Mouse (Mus musculus) liver, embryonic 14.5 days (tissue): Measurements from ENCODE around the gene 1700102P08Rik. TPM values are rescaled to one million over a fixed set of nuclear protein-coding genes. Genes with fewer than 3 reads are reported as not detected.

Experiments
- ATAC-seq: fragments of 200-750 bp; cut with Nextera tagmentation; 2 replicates; pipeline ENCODE4 v1.8.0; 2017; ENCODE audit warnings: moderate number of reproducible peaks, mild to moderate bottlenecking, moderate library complexity; ENCODE audit not compliant: insufficient read depth
- DNase-seq, 3 experiments: peaks; one replicate each; pipeline ENCODE4 v3.0.0-alpha.2; 2012 to 2013; ENCODE audit warnings: low read depth in 3 of 3, low spot score in 3 of 3
- H3K27ac ChIP-seq: fragments of 300-500 bp; sonication (generic); 2 replicates; pipeline ENCODE4 v1.5.1; 2014; ENCODE audit warnings: moderate library complexity, mild to moderate bottlenecking, control low read depth, inconsistent platforms
- H3K27me3 ChIP-seq: fragments of 300-500 bp; sonication (generic); 2 replicates; pipeline ENCODE4 v1.6.1; 2014; ENCODE audit warnings: mild to moderate bottlenecking, low read length, moderate library complexity; ENCODE audit not compliant: control insufficient read depth, insufficient read depth
- H3K36me3 ChIP-seq: fragments of 300-500 bp; sonication (generic); replicated peaks from 2 replicates; pipeline ENCODE4 v1.6.1; 2014; ENCODE audit warnings: low read depth; ENCODE audit not compliant: control insufficient read depth, insufficient read depth
- H3K4me1 ChIP-seq, 2 experiments: fragments of 200-500 bp in 1 of 2; fragments of 300-500 bp in 1 of 2; sonication (generic) in 1 of 2; replicated peaks; 2 replicates each; pipeline ENCODE4 v1.6.1; 2012 to 2014; ENCODE audit warnings: antibody characterized with exemption in 1 of 2, inconsistent platforms in 1 of 2, low read length in 1 of 2; ENCODE audit not compliant: control insufficient read depth in 2 of 2, insufficient read depth in 2 of 2
- H3K4me2 ChIP-seq: fragments of 300-500 bp; sonication (generic); 2 replicates; pipeline ENCODE4 v1.6.1; 2014; ENCODE audit warnings: low read depth, mild to moderate bottlenecking, control low read depth, moderate library complexity
- H3K4me3 ChIP-seq, 2 experiments: fragments of 200-500 bp in 1 of 2; fragments of 300-500 bp in 1 of 2; sonication (generic) in 1 of 2; 2 replicates each; pipeline ENCODE4 v1.5.1; 2012 to 2014; ENCODE audit warnings: low read depth in 2 of 2, low read length in 2 of 2, mild to moderate bottlenecking in 2 of 2, control low read depth in 1 of 2, inconsistent platforms in 1 of 2, moderate library complexity in 1 of 2; ENCODE audit not compliant: insufficient read depth in 1 of 2
- H3K9ac ChIP-seq: fragments of 300-500 bp; sonication (generic); replicated peaks from 2 replicates; pipeline ENCODE4 v1.6.1; 2014; ENCODE audit warnings: mild to moderate bottlenecking, control low read depth, moderate library complexity
- H3K9me3 ChIP-seq: fragments of 300-500 bp; sonication (generic); 2 replicates; pipeline ENCODE4 v1.6.1; 2016; ENCODE audit warnings: low read length, mixed read lengths; ENCODE audit not compliant: control insufficient read depth
- CTCF ChIP-seq: IDR thresholded peaks from 2 replicates; pipeline ENCODE4 v1.5.1; 2016; ENCODE audit warnings: antibody characterized with exemption, low read depth, control low read depth
- EP300 ChIP-seq: IDR thresholded peaks from 2 replicates; pipeline ENCODE4 v1.6.1; 2016; ENCODE audit warnings: antibody characterized with exemption, low read depth
- WGBS: fragments of 180-500 bp; shearing (Covaris S2); extraction: QIAGEN DNeasy Blood & Tissue Kit; methylation state at CpG from one replicate; pipeline ENCODE4 v1.1.7; 2014; ENCODE audit not compliant: insufficient replicate concordance; 5-methylcytosine and 5-hydroxymethylcytosine counted together
- polyA plus RNA-seq, 2 experiments: library from polyadenylated mRNA; depleted of rRNA in 1 of 2; stranded (reverse) in 1 of 2; unstranded in 1 of 2; fragments of >200 nt; fragmentation: Nextera tagmentation in 1 of 2; extraction: Ambion mirVana in 1 of 2; gene quantifications; 2 replicates each; pipeline versions ENCODE4 v1.2.1 to v1.2.3; 2012 to 2014

Gene 1700102P08Rik
- polyA plus RNA-seq, 2 experiments: 0.49 to 0.52 TPM

GRCm38 (mm10) chr9:108389220-108389619 lies 3.4 kb upstream of the 1700102P08Rik start:
- H3K27me3 ChIP-seq: no peaks in the 10 kb centered on the region
- no peak overlapping the region for H3K9ac ChIP-seq
- no peak for DNase-seq
- H3K4me3 ChIP-seq: no peak overlapping the region
- ATAC-seq: no peak
- no peaks in the 10 kb centered on the region for H3K4me1 ChIP-seq
- WGBS: 70% methylated on average over 6 of the region's 6 CpGs
- no peak overlapping the region for H3K4me2 ChIP-seq
- no peak overlapping the region for H3K27ac ChIP-seq
- no peaks in the 10 kb centered on the region for H3K9me3 ChIP-seq
- TF ChIP-seq CTCF: no peak
- TF ChIP-seq EP300: no peak
- H3K36me3 ChIP-seq: peaks cover 72% of the 10 kb centered on the region

DNA sequence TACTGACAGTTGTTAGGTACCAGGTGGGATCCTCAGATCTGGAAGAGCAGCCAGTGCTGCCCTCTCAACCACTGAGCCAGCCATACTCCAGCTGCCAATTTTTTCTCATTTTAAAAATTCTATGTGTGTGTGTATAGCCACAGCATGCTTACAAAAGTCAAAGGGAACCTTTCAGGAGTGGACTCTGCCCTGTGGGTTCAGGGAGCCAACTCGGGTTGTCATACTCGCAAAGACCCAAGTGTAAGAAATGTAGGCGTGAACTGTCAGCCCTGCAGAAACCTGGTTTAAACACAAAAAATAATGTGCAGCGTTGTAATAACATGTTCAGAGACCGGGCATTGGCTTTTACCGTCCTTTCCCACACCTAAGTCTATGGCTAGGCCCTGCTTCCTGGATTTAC lies 1.6 kb downstream of the 1700102P08Rik start:
- Histone ChIP-seq H3K4me2 (no peak overlapping the region), H3K9ac (no peak overlapping the region)
- no peak for DNase-seq

GRCm38 (mm10) chr9:108395427-108395826 lies 2.8 kb downstream of the 1700102P08Rik start:
- H3K27ac ChIP-seq: no peak overlapping the region
- H3K9me3 ChIP-seq: no peaks in the 10 kb centered on the region
- no peak overlapping the region for H3K9ac ChIP-seq
- 71% methylated on average over 1 of the region's 1 CpGs for WGBS
- no peaks in the 10 kb centered on the region for H3K4me1 ChIP-seq
- peaks cover 16% of the 10 kb centered on the region for H3K36me3 ChIP-seq
- no peak for TF ChIP-seq EP300
- no peak for TF ChIP-seq CTCF
- DNase-seq: no peak
- no peak overlapping the region for H3K4me2 ChIP-seq
- no peak for ATAC-seq
- H3K4me3 ChIP-seq: no peak overlapping the region
- no peaks in the 10 kb centered on the region for H3K27me3 ChIP-seq

More for the DNA sequence above, 1.6 kb downstream of the 1700102P08Rik start:
- no peak overlapping the region for H3K27ac ChIP-seq
- TF ChIP-seq CTCF: no peak
- no peak for TF ChIP-seq EP300
- no peak for ATAC-seq
- no peak overlapping the region for H3K4me3 ChIP-seq
- WGBS: 91% methylated on average over 6 of the region's 6 CpGs
- no peaks in the 10 kb centered on the region for H3K27me3 ChIP-seq
- H3K9me3 ChIP-seq: no peaks in the 10 kb centered on the region
- no peaks in the 10 kb centered on the region for H3K4me1 ChIP-seq
- H3K36me3 ChIP-seq: peaks cover 27% of the 10 kb centered on the region

GRCm38 (mm10) chr9:108398324-108398723 lies 5.7 kb downstream of the 1700102P08Rik start:
- H3K4me3 ChIP-seq: no peak overlapping the region
- H3K9me3 ChIP-seq: no peaks in the 10 kb centered on the region
- DNase-seq: no peak
- no peaks in the 10 kb centered on the region for H3K27me3 ChIP-seq
- no peaks in the 10 kb centered on the region for H3K4me1 ChIP-seq
- 81% methylated on average over 3 of the region's 3 CpGs for WGBS
- no peak for TF ChIP-seq EP300
- no peak for TF ChIP-seq CTCF
- no peaks in the 10 kb centered on the region for H3K36me3 ChIP-seq
- H3K27ac ChIP-seq: no peak overlapping the region
- H3K9ac ChIP-seq: no peak overlapping the region
- no peak overlapping the region for H3K4me2 ChIP-seq
- no peak for ATAC-seq

DNA sequence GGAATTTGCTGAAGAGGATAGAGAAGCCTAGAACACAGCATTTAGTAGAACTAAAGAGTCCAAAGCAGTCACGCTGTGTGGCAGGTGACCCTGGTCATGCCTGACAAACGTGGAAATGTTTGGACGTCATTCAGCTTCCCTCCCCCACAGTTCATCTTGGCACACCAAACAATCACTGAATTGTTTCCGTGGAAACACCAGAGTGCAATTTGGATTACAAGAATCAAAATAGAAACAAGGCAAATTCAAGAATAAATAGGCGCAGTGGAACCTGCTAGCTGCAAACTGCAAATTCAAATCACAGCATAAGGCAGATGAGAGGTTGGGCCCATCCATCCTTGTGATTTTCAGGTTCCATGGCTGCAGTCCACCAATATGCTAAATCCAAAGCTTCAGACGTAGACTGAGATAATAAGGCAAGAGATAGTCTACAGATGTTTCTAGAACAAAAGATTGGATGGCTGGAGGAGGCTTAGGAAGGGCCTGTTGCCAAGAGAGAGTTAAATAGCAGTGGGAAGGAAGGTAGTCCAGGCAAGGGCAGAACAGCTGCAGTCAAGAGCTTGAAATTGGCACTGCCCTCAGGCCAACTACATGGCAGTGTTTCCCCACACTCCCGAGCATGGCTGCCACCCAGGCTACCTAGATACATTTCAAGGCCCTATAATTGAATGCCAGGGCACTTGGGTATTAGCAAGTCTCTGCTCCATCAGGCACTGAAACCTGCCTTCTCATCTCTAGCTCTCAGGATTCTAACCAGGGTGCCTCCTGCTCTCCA lies 8.8 kb downstream of the 1700102P08Rik start:
- Histone ChIP-seq H3K9ac (no peak overlapping the region), H3K4me1 (peaks cover 0 to 3% of the 10 kb centered on the region in 2 experiments; a peak in 2 of 4 replicates), H3K27ac (no peak overlapping the region), H3K4me2 (no peak overlapping the region), H3K4me3 (no peak overlapping the region), H3K36me3 (no peaks in the 10 kb centered on the region), H3K9me3 (no peaks in the 10 kb centered on the region), H3K27me3 (no peaks in the 10 kb centered on the region)
- DNase-seq: no peak
- TF ChIP-seq CTCF: no peak
- no peak for TF ChIP-seq EP300
- WGBS: 62% methylated on average over 7 of the region's 7 CpGs
- ATAC-seq: no peak
